Mouse (Mus musculus): ENCODE data around the gene Fam193a.

- TF ChIP-seq CTCF (IDR thresholded peaks at IDR 0.05; ENCODE audit: borderline replicate concordance, extremely low read depth, insufficient read depth, insufficient read length) = no peak
- no peak for TF ChIP-seq POLR2A (IDR thresholded peaks at IDR 0.05; ENCODE audit: borderline replicate concordance, extremely low read depth, insufficient read depth, insufficient read length, poor library complexity, severe bottlenecking)
These were observed 25.6 kb downstream of the Fam193a start for GRCm38 (mm10) chr5:34395347-34395746.
